Mouse (Mus musculus) neural tube, embryonic 12.5 days (tissue): ENCODE measurements around the gene Cdkn2aip. TPM values are rescaled to one million over a fixed set of nuclear protein-coding genes. Genes with fewer than 3 reads are reported as not detected.

Experiments
- ATAC-seq: fragments of 200-750 bp; cut with Nextera tagmentation; 2 replicates; pipeline ENCODE4 v1.8.0; 2017; ENCODE audit warnings: low read depth, mild to moderate bottlenecking, moderate TSS enrichment, moderate library complexity; ENCODE audit not compliant: low FRiP score
- H3K27ac ChIP-seq: fragments of 300-500 bp; sonication (generic); 2 replicates; pipeline ENCODE4 v1.5.1; 2016
- H3K27me3 ChIP-seq: fragments of 300-500 bp; sonication (generic); replicated peaks from 2 replicates; pipeline ENCODE4 v1.6.1; 2016; ENCODE audit warnings: mild to moderate bottlenecking
- H3K36me3 ChIP-seq: fragments of 300-500 bp; sonication (generic); 2 replicates; pipeline ENCODE4 v1.6.1; 2016; ENCODE audit warnings: mild to moderate bottlenecking
- H3K4me1 ChIP-seq: fragments of 300-500 bp; sonication (generic); 2 replicates; pipeline ENCODE4 v1.6.1; 2016
- H3K4me2 ChIP-seq: fragments of 300-500 bp; sonication (generic); replicated peaks from 2 replicates; pipeline ENCODE4 v1.6.1; 2016; ENCODE audit warnings: mild to moderate bottlenecking
- H3K4me3 ChIP-seq: fragments of 300-500 bp; sonication (generic); 2 replicates; pipeline ENCODE4 v1.5.1; 2016
- H3K9ac ChIP-seq: fragments of 300-500 bp; sonication (generic); 2 replicates; pipeline ENCODE4 v1.6.1; 2016; ENCODE audit warnings: mild to moderate bottlenecking
- H3K9me3 ChIP-seq: fragments of 300-500 bp; sonication (generic); 2 replicates; pipeline ENCODE4 v1.6.1; 2016; ENCODE audit warnings: mild to moderate bottlenecking
- WGBS: fragments of 180-500 bp; shearing (Covaris S2); methylation state at CpG from one replicate; pipeline ENCODE4 v1.1.7; 2016; 5-methylcytosine and 5-hydroxymethylcytosine counted together
- polyA plus RNA-seq: library from polyadenylated mRNA; unstranded; fragments of >200 nt; fragmentation: Nextera tagmentation; extraction: Ambion mirVana; gene quantifications from 2 replicates; pipeline ENCODE4 v1.2.1, GENCODE M21; 2016

Cdkn2aip gene
- polyA plus RNA-seq, 1 experiment from 2014 or later, result 43.3 TPM

- Histone ChIP-seq H3K9ac (no peak overlapping the region), H3K27me3 (no peaks in the 10 kb centered on the region), H3K27ac (no peak overlapping the region), H3K36me3 (no peaks in the 10 kb centered on the region), H3K9me3 (no peaks in the 10 kb centered on the region; the same call in 1 of the 2 replicates), H3K4me2 (no peak overlapping the region), H3K4me1 (no peaks in the 10 kb centered on the region), H3K4me3 (no peak overlapping the region)
- ATAC-seq, result no peak
- WGBS, result 79% methylated on average over 9 of the region's 10 CpGs
These were observed 21.9 kb downstream of the Cdkn2aip start for GRCm38 (mm10) chr8:47691831-47692230.

GRCm38 (mm10) chr8:47691303-47691702, 22.4 kb downstream of the Cdkn2aip start:
- 0 out of 2 replicates have a peak, but pooled peaks have one; percentile 25 for ATAC-seq
- Histone ChIP-seq H3K9me3 (no peaks in the 10 kb centered on the region; the same call in 1 of the 2 replicates), H3K9ac (no peak overlapping the region), H3K4me1 (no peaks in the 10 kb centered on the region), H3K27me3 (no peaks in the 10 kb centered on the region), H3K4me2 (peak overlapping the region; percentile 58), H3K36me3 (no peaks in the 10 kb centered on the region), H3K4me3 (no peak overlapping the region), H3K27ac (no peak overlapping the region)
- 50% methylated on average over 7 of the region's 7 CpGs for WGBS

- H3K4me2 ChIP-seq, result peak overlapping the region; percentile 58
- peak overlapping the region; percentile 33; the same call in 1 of the 2 replicates for H3K9ac ChIP-seq
- 2% methylated on average over 16 of the region's 16 CpGs for WGBS
- H3K27me3 ChIP-seq, result no peaks in the 10 kb centered on the region
- H3K9me3 ChIP-seq, result no peaks in the 10 kb centered on the region; the same call in 1 of the 2 replicates
- no peak overlapping the region for H3K27ac ChIP-seq
- no peaks in the 10 kb centered on the region for H3K4me1 ChIP-seq
- H3K4me3 ChIP-seq, result peak overlapping the region; percentile 18
- no peak for ATAC-seq
- no peaks in the 10 kb centered on the region for H3K36me3 ChIP-seq
These were observed 23.1 kb downstream of the Cdkn2aip start for GRCm38 (mm10) chr8:47690674-47691078.

GRCm38 (mm10) chr8:47689704-47690326, 23.9 kb downstream of the Cdkn2aip start:
- no peak overlapping the region for H3K4me2 ChIP-seq
- H3K27ac ChIP-seq, result no peak overlapping the region
- no peaks in the 10 kb centered on the region; the same call in 1 of the 2 replicates for H3K9me3 ChIP-seq
- ATAC-seq, result no peak
- no peak overlapping the region for H3K4me3 ChIP-seq
- no peaks in the 10 kb centered on the region for H3K27me3 ChIP-seq
- H3K4me1 ChIP-seq, result no peaks in the 10 kb centered on the region
- H3K36me3 ChIP-seq, result no peaks in the 10 kb centered on the region
- WGBS, result 60% methylated on average over 12 of the region's 12 CpGs
- no peak overlapping the region for H3K9ac ChIP-seq

- WGBS, result 84% methylated on average over 5 of the region's 5 CpGs
These were observed 29.3 kb downstream of the Cdkn2aip start for GRCm38 (mm10) chr8:47684441-47684840.

GRCm38 (mm10) chr8:47683994-47684393, 29.7 kb downstream of the Cdkn2aip start:
- H3K4me2 ChIP-seq, result no peak overlapping the region
- 91% methylated on average over 9 of the region's 9 CpGs for WGBS

More at GRCm38 (mm10) chr8:47684441-47684840, 29.3 kb downstream of the Cdkn2aip start:
- no peaks in the 10 kb centered on the region for H3K4me1 ChIP-seq
- H3K9me3 ChIP-seq, result no peaks in the 10 kb centered on the region
- no peak overlapping the region for H3K4me3 ChIP-seq
- H3K9ac ChIP-seq, result no peak overlapping the region
- no peak for ATAC-seq
- no peaks in the 10 kb centered on the region for H3K36me3 ChIP-seq
- no peaks in the 10 kb centered on the region for H3K27me3 ChIP-seq
- no peak overlapping the region for H3K27ac ChIP-seq
- no peak overlapping the region for H3K4me2 ChIP-seq

GRCm38 (mm10) chr8:47680306-47680705, 33.4 kb downstream of the Cdkn2aip start:
- Histone ChIP-seq H3K4me1 (peaks cover 5% of the 10 kb centered on the region; the same call in 1 of the 2 replicates), H3K4me3 (no peak overlapping the region), H3K9ac (no peak overlapping the region), H3K27ac (no peak overlapping the region), H3K4me2 (no peak overlapping the region), H3K36me3 (no peaks in the 10 kb centered on the region), H3K9me3 (no peaks in the 10 kb centered on the region), H3K27me3 (no peaks in the 10 kb centered on the region)
- 92% methylated on average over 4 of the region's 4 CpGs for WGBS
- ATAC-seq, result no peak

More at GRCm38 (mm10) chr8:47683994-47684393, 29.7 kb downstream of the Cdkn2aip start:
- Histone ChIP-seq H3K9ac (no peak overlapping the region), H3K27ac (no peak overlapping the region), H3K4me3 (no peak overlapping the region), H3K36me3 (no peaks in the 10 kb centered on the region), H3K9me3 (no peaks in the 10 kb centered on the region), H3K27me3 (no peaks in the 10 kb centered on the region), H3K4me1 (no peaks in the 10 kb centered on the region)
- ATAC-seq, result no peak

- no peak for ATAC-seq
- Histone ChIP-seq H3K4me2 (no peak overlapping the region), H3K9me3 (no peaks in the 10 kb centered on the region), H3K27ac (no peak overlapping the region), H3K4me1 (peaks cover 5% of the 10 kb centered on the region; the same call in 1 of the 2 replicates), H3K27me3 (no peaks in the 10 kb centered on the region), H3K9ac (no peak overlapping the region), H3K36me3 (no peaks in the 10 kb centered on the region), H3K4me3 (no peak overlapping the region)
- WGBS, result 71% methylated on average over 1 of the region's 1 CpGs
These were observed 34.1 kb downstream of the Cdkn2aip start for GRCm38 (mm10) chr8:47679603-47680002.

- H3K4me2 ChIP-seq, result peak overlapping the region; percentile 76
- no peaks in the 10 kb centered on the region for H3K36me3 ChIP-seq
- no peak overlapping the region for H3K27ac ChIP-seq
- no peaks in the 10 kb centered on the region for H3K9me3 ChIP-seq
- no peaks in the 10 kb centered on the region for H3K27me3 ChIP-seq
- WGBS, result 41% methylated on average over 2 of the region's 2 CpGs
- no peak overlapping the region for H3K9ac ChIP-seq
- no peak for ATAC-seq
- no peak overlapping the region for H3K4me3 ChIP-seq
- H3K4me1 ChIP-seq, result peaks cover 5% of the 10 kb centered on the region; the same call in 1 of the 2 replicates
These were observed 37.1 kb downstream of the Cdkn2aip start for GRCm38 (mm10) chr8:47676631-47677030.

GRCm38 (mm10) chr8:47676224-47676623, 37.5 kb downstream of the Cdkn2aip start:
- H3K36me3 ChIP-seq, result no peaks in the 10 kb centered on the region
- ATAC-seq, result no peak
- peak overlapping the region; percentile 35; the same call in 1 of the 2 replicates for H3K9ac ChIP-seq
- peak overlapping the region; percentile 88 for H3K4me3 ChIP-seq
- WGBS, result 2% methylated on average over 15 of the region's 15 CpGs
- H3K27me3 ChIP-seq, result no peaks in the 10 kb centered on the region
- H3K9me3 ChIP-seq, result no peaks in the 10 kb centered on the region
- peaks cover 5% of the 10 kb centered on the region; the same call in 1 of the 2 replicates for H3K4me1 ChIP-seq
- peak overlapping the region; percentile 76 for H3K4me2 ChIP-seq
- no peak overlapping the region for H3K27ac ChIP-seq

GRCm38 (mm10) chr8:47675786-47676185, 37.9 kb downstream of the Cdkn2aip start:
- ATAC-seq, result no peak; the same call in none of the 2 replicates
- no peaks in the 10 kb centered on the region for H3K27me3 ChIP-seq

GRCm38 (mm10) chr8:47674777-47675710, 38.7 kb downstream of the Cdkn2aip start, which contains the start of gene Ing2:
Gene Ing2 (minus strand): TSS chr8:47675556.
- Histone ChIP-seq H3K36me3 (no peaks in the 10 kb centered on the region), H3K27ac (peak within 1 kb of the TSS; percentile 87), H3K4me3 (peak within 1 kb of the TSS; percentile 88), H3K4me1 (peaks cover 5% of the 10 kb centered on the region; the same call in 1 of the 2 replicates), H3K9me3 (no peaks in the 10 kb centered on the region), H3K9ac (peak within 1 kb of the TSS; percentile 85), H3K4me2 (peak within 1 kb of the TSS; percentile 76), H3K27me3 (no peaks in the 10 kb centered on the region)
- WGBS, result under 1% methylated on average over 106 of the region's 106 CpGs
- peak; percentile 87 for ATAC-seq

More at GRCm38 (mm10) chr8:47675786-47676185, 37.9 kb downstream of the Cdkn2aip start:
- Histone ChIP-seq H3K4me3 (peak overlapping the region; percentile 88), H3K36me3 (no peaks in the 10 kb centered on the region), H3K4me2 (peak overlapping the region; percentile 76), H3K27ac (peak overlapping the region; percentile 87), H3K4me1 (peaks cover 5% of the 10 kb centered on the region; the same call in 1 of the 2 replicates), H3K9ac (peak overlapping the region; percentile 85), H3K9me3 (no peaks in the 10 kb centered on the region)
- WGBS, result under 1% methylated on average over 20 of the region's 20 CpGs
